Mouse (Mus musculus) kidney, adult 2 months (tissue): ENCODE measurements at regions not wholly inside any gene's neighbourhood (a gene's known extent, or its start where the extent isn't known, plus 50 kb on each side); places are given as distances from the start of the nearest gene placed in this dataset.

Experiments
- CTCF ChIP-seq: fragments of 200-500 bp; conservative IDR thresholded peaks from 2 replicates; pipeline ENCODE4 v1.5.1; 2011; ENCODE audit warnings: low read depth, mild to moderate bottlenecking, control low read depth, low read length, moderate library complexity, mixed read lengths; ENCODE audit not compliant: insufficient read depth, insufficient read length
- POLR2A ChIP-seq: fragments of 200-500 bp; IDR thresholded peaks from one replicate; pipeline ENCODE4 v1.6.1; 2011; ENCODE audit warnings: low read depth, low read length, control low read depth

DNA sequence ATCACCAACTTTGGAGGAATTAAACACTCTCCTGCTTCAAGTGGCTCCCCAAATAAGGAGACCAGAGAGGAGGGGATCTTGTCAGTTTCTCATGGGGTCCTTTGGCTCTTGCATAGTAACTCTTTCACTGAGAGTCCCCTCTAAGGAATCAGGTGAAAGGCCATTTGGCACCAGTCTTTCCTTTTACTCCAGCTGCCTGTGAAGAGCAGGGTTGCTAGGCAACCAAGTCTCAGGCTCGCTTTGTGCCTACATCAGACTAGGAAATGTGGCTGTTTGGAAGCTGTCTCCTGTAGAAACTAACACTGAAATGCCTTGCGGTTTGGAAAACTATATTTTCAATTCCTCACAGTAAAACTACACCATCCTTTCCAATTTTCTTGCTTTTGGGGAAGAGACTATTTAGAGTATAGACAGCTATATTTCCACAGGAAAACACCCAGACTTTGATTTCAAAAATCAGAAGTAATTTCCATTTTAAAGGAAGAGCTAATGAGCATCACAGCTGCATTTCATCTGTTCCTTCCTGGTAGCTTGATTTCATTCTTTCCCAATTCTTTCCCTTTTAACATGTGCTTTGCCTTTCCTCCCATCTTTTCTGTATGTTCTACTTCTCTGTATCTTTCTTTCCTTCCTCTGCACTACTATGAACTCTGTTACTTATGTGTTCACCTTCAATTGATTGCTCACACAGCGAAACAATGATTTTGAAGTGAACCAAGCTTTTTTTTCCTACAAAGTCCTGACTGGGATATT, 127.3 kb upstream of the Ufl1 start:
- TF ChIP-seq CTCF (no peak), POLR2A (no peak)
